21 mouse cellular contexts compared by ENCODE assay signal in genomic region chr19:6572001-6572400, GRCm38 (mm10). TPM values are rescaled to one million over a fixed set of nuclear protein-coding genes. Genes with fewer than 3 reads are reported as not detected.
DNase-seq lines count a peak whose midpoint lies in the region; ATAC-seq and TF ChIP-seq lines count a peak whose summit lies in the region.
"Had no signal": no experiment of that assay in that cellular context is flagged by ENCODE, and none has a peak within 500 bp of the region (broad histone marks: within the 10 kb centered on the region; RNA-seq: fewer than 3 reads in every experiment).

No protein-coding gene starts in this region.

- no peaks in the 10 kb centered on the region for H3K9me3 ChIP-seq in midbrain, postnatal 0 days (ENCODE audit: low read length)
- no peaks in the 10 kb centered on the region for H3K9me3 ChIP-seq in midbrain, embryonic 15.5 days
- H3K9me3 ChIP-seq: heart, embryonic 10.5 days; hindbrain, embryonic 15.5 days; stomach, embryonic 15.5 days had no signal

- no peak overlapping the region for H3K4me3 ChIP-seq in midbrain, postnatal 0 days (ENCODE audit: low read depth, low read length)
- H3K4me3 ChIP-seq in midbrain, embryonic 15.5 days, result no peak overlapping the region
- H3K4me3 ChIP-seq: heart, embryonic 10.5 days; hindbrain, embryonic 15.5 days; stomach, embryonic 15.5 days had no signal

- no peak overlapping the region for H3K27ac ChIP-seq in midbrain, postnatal 0 days (ENCODE audit: low read depth, low read length)
- no peak overlapping the region for H3K27ac ChIP-seq in midbrain, embryonic 15.5 days
- H3K27ac ChIP-seq: heart, embryonic 10.5 days; hindbrain, embryonic 15.5 days; stomach, embryonic 15.5 days had no signal

- no peak overlapping the region for H3K4me2 ChIP-seq in midbrain, postnatal 0 days (ENCODE audit: low read depth, low read length, poor library complexity, severe bottlenecking)
- H3K4me2 ChIP-seq in midbrain, embryonic 15.5 days, result no peak overlapping the region
- H3K4me2 ChIP-seq: hindbrain, embryonic 15.5 days; stomach, embryonic 15.5 days had no signal

- H3K27me3 ChIP-seq in midbrain, postnatal 0 days (ENCODE audit: insufficient read depth, low read length), result no peaks in the 10 kb centered on the region
- no peaks in the 10 kb centered on the region for H3K27me3 ChIP-seq in midbrain, embryonic 15.5 days (replicated peaks)
- H3K27me3 ChIP-seq: hindbrain, embryonic 15.5 days; stomach, embryonic 15.5 days had no signal

- no peak for TF ChIP-seq CTCF in midbrain, postnatal 0 days (IDR thresholded peaks at IDR 0.05)

- H3K9ac ChIP-seq in midbrain, postnatal 0 days (replicated peaks; ENCODE audit: low read length, poor library complexity, severe bottlenecking), result no peak overlapping the region
- no peak overlapping the region for H3K9ac ChIP-seq in midbrain, embryonic 15.5 days
- H3K9ac ChIP-seq: hindbrain, embryonic 15.5 days; stomach, embryonic 15.5 days had no signal

- no peaks in the 10 kb centered on the region for H3K36me3 ChIP-seq in midbrain, postnatal 0 days (ENCODE audit: insufficient read depth, low read length)
- no peaks in the 10 kb centered on the region for H3K36me3 ChIP-seq in midbrain, embryonic 15.5 days (replicated peaks)
- H3K36me3 ChIP-seq: heart, embryonic 10.5 days; hindbrain, embryonic 15.5 days; stomach, embryonic 15.5 days had no signal

- peak; percentile 65 for DNase-seq in kidney, adult 9 months
- DNase-seq in kidney, postnatal 4 days, result no peak
- DNase-seq in midbrain, postnatal 0 days (ENCODE audit: low spot score), result peak; percentile 44
- peak; percentile 84 for DNase-seq in cerebellum, adult 8-10 months
- DNase-seq in urinary bladder, postnatal 36 days (ENCODE audit: low spot score in 2 of 2), result no peak
- no peak for DNase-seq in thymus, postnatal 36 days
- DNase-seq: gastrocnemius, postnatal 36 days; heart, postnatal 10 days; midbrain, embryonic 14.5 days had no signal

- no peak for ATAC-seq in midbrain, postnatal 0 days (ENCODE audit: low FRiP score)
- ATAC-seq in midbrain, embryonic 15.5 days (replicated peaks), result no peak
- ATAC-seq: forebrain, embryonic 14.5 days; intestine, postnatal 0 days; lung, postnatal 0 days had no signal

- H3K4me1 ChIP-seq in midbrain, postnatal 0 days (ENCODE audit: insufficient read depth, low read length), result 0 out of 2 replicates have a peak, but pooled peaks cover 4% of the 10 kb centered on the region
- peaks cover 10% of the 10 kb centered on the region for H3K4me1 ChIP-seq in midbrain, embryonic 15.5 days
- H3K4me1 ChIP-seq: stomach, embryonic 15.5 days had no signal

- 62% methylated on average over 4 of the region's 4 CpGs for WGBS in midbrain, postnatal 0 days
- 35% methylated on average over 4 of the region's 4 CpGs for WGBS in midbrain, embryonic 15.5 days

RNA-seq across cellular contexts. Expression of gene Slc22a12, which starts 29.2 kb away (rescaled TPM):
- 0.71 TPM in 1 of 2 replicates, not detected in the other for total RNA-seq in midbrain, postnatal 0 days (2014; rRNA removed)
- 0.45 and 0.57 TPM in 2 replicates for polyA plus RNA-seq in midbrain, postnatal 0 days (2015; fragmentation: Nextera tagmentation; extraction: Ambion mirVana)
- polyA plus RNA-seq in midbrain, embryonic 15.5 days (2015; fragmentation: Nextera tagmentation; extraction: Ambion mirVana), result 0.17 and 0.32 TPM in 2 replicates
- total RNA-seq: ES-E14; gastrocnemius, postnatal 36 days; heart, postnatal 10 days; megakaryocyte, adult 5-6 weeks had no signal
- polyA plus RNA-seq: forebrain, embryonic 14.5 days; heart, embryonic 10.5 days; hindbrain, embryonic 15.5 days; intestine, postnatal 0 days; limb, embryonic 14.5 days; midbrain, embryonic 14.5 days; small intestine, adult 2 months; stomach, embryonic 15.5 days; thymus, postnatal 0 days had no signal

Comparison
In these comparisons a context has a peak if more than half of its experiments do, and no peak if none do; other contexts are left out.
1. DNase-seq: peak in kidney, adult 9 months (single experiment), midbrain, postnatal 0 days (single experiment) and cerebellum, adult 8-10 months (single experiment); none in kidney, postnatal 4 days (0 of 2), urinary bladder, postnatal 36 days (0 of 2) and thymus, postnatal 36 days (0 of 2).